Mouse (Mus musculus): ENCODE measurements around the gene Tmem131l.

DNA sequence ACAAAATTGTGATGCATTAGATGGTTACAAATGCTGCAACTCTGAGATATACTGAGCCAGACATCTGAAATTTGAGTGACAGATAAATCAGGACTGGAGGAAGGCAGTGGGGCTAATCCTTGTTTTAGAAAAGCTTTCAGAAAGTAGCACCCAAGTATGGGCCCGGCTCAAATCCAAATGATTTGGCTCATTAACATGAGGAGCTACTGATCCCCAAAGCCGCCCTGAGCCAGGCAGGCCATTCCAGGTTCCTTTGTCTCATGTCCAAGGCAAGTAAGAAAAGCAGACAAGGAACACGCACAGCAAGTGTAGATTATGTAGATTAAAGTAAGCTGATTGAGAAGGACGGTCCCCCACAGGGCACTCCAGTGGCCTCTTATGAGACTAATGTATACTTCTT is 57.2 kb downstream of the Tmem131l start:
- no peak for TF ChIP-seq EP300 (optimal IDR thresholded peaks at IDR 0.05)
- no peak for TF ChIP-seq CTCF (IDR thresholded peaks at IDR 0.05; ENCODE audit: low read depth)

All from stomach, postnatal 0 days (tissue).